Mouse (Mus musculus) ES-E14 (cell line): Measurements from ENCODE around the gene Smoc1.

Experiments
- CHD2 ChIP-seq: IDR thresholded peaks from 2 replicates; pipeline ENCODE4 v1.6.1; 2014; ENCODE audit warnings: mild to moderate bottlenecking, low read depth, low read length, inconsistent platforms
- HCFC1 ChIP-seq: IDR thresholded peaks from 2 replicates; pipeline ENCODE4 v1.6.1; 2012; ENCODE audit warnings: low read length, inconsistent platforms, borderline replicate concordance; ENCODE audit not compliant: insufficient read depth
- MAFK ChIP-seq: IDR thresholded peaks from 2 replicates; pipeline ENCODE4 v1.6.1; 2014; ENCODE audit warnings: mild to moderate bottlenecking, low read depth, low read length, inconsistent platforms; ENCODE audit not compliant: insufficient read depth
- ZC3H11A ChIP-seq: IDR thresholded peaks from 2 replicates; pipeline ENCODE4 v1.6.1; 2012; ENCODE audit warnings: low read depth, mild to moderate bottlenecking, inconsistent platforms, low read length, borderline replicate concordance
- ZNF384 ChIP-seq: IDR thresholded peaks from 2 replicates; pipeline ENCODE4 v1.6.1; 2012; ENCODE audit warnings: low read depth, low read length, inconsistent platforms

GRCm38 (mm10) chr12:81146417-81147180 is 120.0 kb downstream of the Smoc1 start:
- TF ChIP-seq ZC3H11A (no peak), ZNF384 (no peak), MAFK (no peak), HCFC1 (no peak), CHD2 (no peak)
